Mouse (Mus musculus) splenic B cell, adult 2 months (primary cell): ENCODE data around the gene Lmf1.
A peak's percentile ranks its signal among the peaks of the same experiment; 100 is the strongest.

Experiments
- DNase-seq: peaks from one replicate; pipeline ENCODE4 v3.0.0-alpha.2; 2011; ENCODE audit warnings: low read depth, low spot score
- H3K27me3 ChIP-seq: 2 replicates; pipeline ENCODE4 v1.6.1; 2012; ENCODE audit warnings: mild to moderate bottlenecking, low read length, moderate library complexity, mixed read lengths; ENCODE audit not compliant: control insufficient read depth, poor library complexity, insufficient read depth, severe bottlenecking
- H3K36me3 ChIP-seq: 2 replicates; pipeline ENCODE4 v1.6.1; 2012; ENCODE audit warnings: mild to moderate bottlenecking, low read length, moderate library complexity, mixed read lengths; ENCODE audit not compliant: control insufficient read depth, poor library complexity, insufficient read depth, severe bottlenecking

Gene Lmf1

GRCm38 (mm10) chr17:25578920-25579319 is at the start of gene Lmf1:
Lmf1 (plus strand) TSS chr17:25579085.
- Histone ChIP-seq H3K36me3 (no peaks in the 10 kb centered on the region), H3K27me3 (no peaks in the 10 kb centered on the region)
- peak; percentile 98 for DNase-seq

GRCm38 (mm10) chr17:25530357-25531022 is 48.4 kb upstream of the Lmf1 start:
- DNase-seq, result no peak
- no peaks in the 10 kb centered on the region for H3K27me3 ChIP-seq

GRCm38 (mm10) chr17:25538945-25539875 is 39.7 kb upstream of the Lmf1 start:
- Histone ChIP-seq H3K36me3 (no peaks in the 10 kb centered on the region), H3K27me3 (no peaks in the 10 kb centered on the region)
- no peak for DNase-seq

More at GRCm38 (mm10) chr17:25530357-25531022, 48.4 kb upstream of the Lmf1 start:
- no peaks in the 10 kb centered on the region for H3K36me3 ChIP-seq

- no peaks in the 10 kb centered on the region for H3K27me3 ChIP-seq
- DNase-seq, result no peak
These were observed 38.2 kb upstream of the Lmf1 start for GRCm38 (mm10) chr17:25540731-25541130.

GRCm38 (mm10) chr17:25541768-25542167 is 37.1 kb upstream of the Lmf1 start:
- H3K36me3 ChIP-seq, result no peaks in the 10 kb centered on the region
- no peak for DNase-seq
- no peaks in the 10 kb centered on the region for H3K27me3 ChIP-seq

More at GRCm38 (mm10) chr17:25540731-25541130, 38.2 kb upstream of the Lmf1 start:
- no peaks in the 10 kb centered on the region for H3K36me3 ChIP-seq

GRCm38 (mm10) chr17:25547026-25547425 is 31.9 kb upstream of the Lmf1 start:
- Histone ChIP-seq H3K36me3 (no peaks in the 10 kb centered on the region), H3K27me3 (no peaks in the 10 kb centered on the region)
- DNase-seq, result no peak

GRCm38 (mm10) chr17:25550020-25550419 is 28.9 kb upstream of the Lmf1 start:
- Histone ChIP-seq H3K27me3 (no peaks in the 10 kb centered on the region), H3K36me3 (no peaks in the 10 kb centered on the region)
- no peak for DNase-seq

GRCm38 (mm10) chr17:25551313-25551712 is 27.6 kb upstream of the Lmf1 start:
- DNase-seq, result no peak
- Histone ChIP-seq H3K27me3 (no peaks in the 10 kb centered on the region), H3K36me3 (no peaks in the 10 kb centered on the region)

GRCm38 (mm10) chr17:25555159-25555558 is 23.7 kb upstream of the Lmf1 start:
- no peak for DNase-seq

GRCm38 (mm10) chr17:25555666-25556629 is 22.9 kb upstream of the Lmf1 start:
- DNase-seq, result no peak
- H3K27me3 ChIP-seq, result no peaks in the 10 kb centered on the region
- no peaks in the 10 kb centered on the region for H3K36me3 ChIP-seq

More at GRCm38 (mm10) chr17:25555159-25555558, 23.7 kb upstream of the Lmf1 start:
- no peaks in the 10 kb centered on the region for H3K27me3 ChIP-seq
- no peaks in the 10 kb centered on the region for H3K36me3 ChIP-seq

GRCm38 (mm10) chr17:25556630-25557354 is 22.1 kb upstream of the Lmf1 start:
- Histone ChIP-seq H3K27me3 (no peaks in the 10 kb centered on the region), H3K36me3 (no peaks in the 10 kb centered on the region)
- no peak for DNase-seq

GRCm38 (mm10) chr17:25559634-25560033 is 19.3 kb upstream of the Lmf1 start:
- DNase-seq, result no peak
- Histone ChIP-seq H3K36me3 (no peaks in the 10 kb centered on the region), H3K27me3 (no peaks in the 10 kb centered on the region)

GRCm38 (mm10) chr17:25560554-25561222 is 18.2 kb upstream of the Lmf1 start:
- no peak for DNase-seq
- H3K27me3 ChIP-seq, result no peaks in the 10 kb centered on the region
- no peaks in the 10 kb centered on the region for H3K36me3 ChIP-seq
